Mouse (Mus musculus) G1E-ER4 (cell line): ENCODE data around the gene Senp8. TPM values are rescaled to one million over a fixed set of nuclear protein-coding genes. Genes with fewer than 3 reads are reported as not detected.

Experiments
- GATA1 ChIP-seq: IDR thresholded peaks from one replicate; pipeline ENCODE4 v1.8.0; 2012; ENCODE audit warnings: low read length, inconsistent platforms
- polyA plus RNA-seq: library from polyadenylated mRNA; stranded (reverse); fragments of >175 nt; gene quantifications from 2 replicates; pipeline ENCODE4 v1.2.3, GENCODE M21; 2012

Senp8 gene
- polyA plus RNA-seq, 1 experiment: 0.28 TPM

- no peak for TF ChIP-seq GATA1
Observed at GRCm38 (mm10) chr9:59687416-59688046, 63.0 kb downstream of the Senp8 start.

Other genes starting within 250 kb of the Senp8 start
- gene Hexa, start 211.2 kb downstream of the Senp8 start, polyA plus RNA-seq: not detected in 2 replicates
- not detected in 2 replicates for gene Tmem202, start 210.9 kb downstream of the Senp8 start, polyA plus RNA-seq
- gene Celf6, start 172.8 kb downstream of the Senp8 start, polyA plus RNA-seq: not detected in 2 replicates
- gene Parp6, start 133.4 kb downstream of the Senp8 start, polyA plus RNA-seq: 6.9 and 8.4 TPM in 2 replicates
- 904 and 1,415 TPM in 2 replicates for gene Pkm, start 94.3 kb downstream of the Senp8 start, polyA plus RNA-seq
- gene Gramd2, start 70.6 kb downstream of the Senp8 start, polyA plus RNA-seq: not detected in 2 replicates
- 0.46 and 0.79 TPM in 2 replicates for gene Myo9a, start 186 bp upstream of the Senp8 start, polyA plus RNA-seq
- not detected in 2 replicates for gene Nr2e3, start 209.9 kb upstream of the Senp8 start, polyA plus RNA-seq